Mouse (Mus musculus): ENCODE results near the gene Zkscan1. TPM values are rescaled to one million over a fixed set of nuclear protein-coding genes. Genes with fewer than 3 reads are reported as not detected.

Gene Zkscan1
- total RNA-seq, 2 experiments from 2014 or later, result 10.0 to 11.1 TPM

GRCm38 (mm10) chr5:138116255-138117198 is 31.6 kb downstream of the Zkscan1 start, which contains the start of gene Zscan21:
Zscan21 (plus strand) TSS chr5:138116903.
- peak; percentile 99 for ATAC-seq (replicated peaks; ENCODE audit: low FRiP score, poor library complexity, severe bottlenecking)

- peak; percentile 26 for ATAC-seq (replicated peaks; ENCODE audit: low FRiP score, poor library complexity, severe bottlenecking)
These were observed 32.5 kb downstream of the Zkscan1 start for GRCm38 (mm10) chr5:138117199-138118015.

- no peak for ATAC-seq (replicated peaks; ENCODE audit: low FRiP score, poor library complexity, severe bottlenecking)
These were observed 33.2 kb downstream of the Zkscan1 start for GRCm38 (mm10) chr5:138118041-138118440.

- ATAC-seq (replicated peaks; ENCODE audit: low FRiP score, poor library complexity, severe bottlenecking), result no peak
These were observed 47.7 kb downstream of the Zkscan1 start for GRCm38 (mm10) chr5:138132425-138133064.

- no peak for ATAC-seq (replicated peaks; ENCODE audit: low FRiP score, poor library complexity, severe bottlenecking)
These were observed 52.4 kb downstream of the Zkscan1 start for GRCm38 (mm10) chr5:138137257-138137656.

- ATAC-seq (replicated peaks; ENCODE audit: low FRiP score, poor library complexity, severe bottlenecking), result peak; percentile 87
These were observed 53.2 kb downstream of the Zkscan1 start for GRCm38 (mm10) chr5:138137935-138138549.

- ATAC-seq (replicated peaks; ENCODE audit: low FRiP score, poor library complexity, severe bottlenecking), result no peak
These were observed 53.7 kb downstream of the Zkscan1 start for GRCm38 (mm10) chr5:138138585-138138984.

GRCm38 (mm10) chr5:138154390-138154789 is 69.5 kb downstream of the Zkscan1 start:
- ATAC-seq (replicated peaks; ENCODE audit: low FRiP score, poor library complexity, severe bottlenecking), result no peak

- ATAC-seq (replicated peaks; ENCODE audit: low FRiP score, poor library complexity, severe bottlenecking), result peak; percentile 96
These were observed 70.6 kb downstream of the Zkscan1 start, which contains the start of gene Zfp113 for GRCm38 (mm10) chr5:138155443-138155976. Zfp113 (minus strand) TSS chr5:138155744.

Other genes starting within 250 kb of the Zkscan1 start
- gene Pilra, start 248.8 kb upstream of the Zkscan1 start, total RNA-seq (2015; ENCODE audit: low replicate concordance), result 18.0 and 45.2 TPM in 2 replicates
- gene Pilra, start 248.8 kb upstream of the Zkscan1 start, total RNA-seq (2017; ENCODE audit: low replicate concordance), result 13.0 and 21.6 TPM in 2 replicates
- gene Pilrb1, start 227.0 kb upstream of the Zkscan1 start, total RNA-seq (2015; ENCODE audit: low replicate concordance), result 33.9 and 54.4 TPM in 2 replicates
- gene Pilrb1, start 227.0 kb upstream of the Zkscan1 start, total RNA-seq (2017; ENCODE audit: low replicate concordance), result 17.3 and 18.4 TPM in 2 replicates
- gene Pilrb2, start 213.3 kb upstream of the Zkscan1 start, total RNA-seq (2015; ENCODE audit: low replicate concordance), result 45.1 and 49.0 TPM in 2 replicates
- 12.4 and 30.1 TPM in 2 replicates for gene Pilrb2, start 213.3 kb upstream of the Zkscan1 start, total RNA-seq (2017; ENCODE audit: low replicate concordance)
- not detected in 2 replicates for gene Cyp3a13, start 163.5 kb upstream of the Zkscan1 start, total RNA-seq (2015; ENCODE audit: low replicate concordance)
- gene Cyp3a13, start 163.5 kb upstream of the Zkscan1 start, total RNA-seq (2017; ENCODE audit: low replicate concordance), result 0.09 TPM in 1 of 2 replicates, not detected in the other
- not detected in 2 replicates for gene Gjc3, start 122.0 kb upstream of the Zkscan1 start, total RNA-seq (2015; ENCODE audit: low replicate concordance)
- not detected in 2 replicates for gene Gjc3, start 122.0 kb upstream of the Zkscan1 start, total RNA-seq (2017; ENCODE audit: low replicate concordance)
- not detected in 2 replicates for gene Azgp1, start 103.6 kb upstream of the Zkscan1 start, total RNA-seq (2015; ENCODE audit: low replicate concordance)
- gene Azgp1, start 103.6 kb upstream of the Zkscan1 start, total RNA-seq (2017; ENCODE audit: low replicate concordance), result not detected in 2 replicates
- not detected in 2 replicates for gene Smok3a, start 63.8 kb upstream of the Zkscan1 start, total RNA-seq (2015; ENCODE audit: low replicate concordance)
- 0.09 TPM in 1 of 2 replicates, not detected in the other for gene Smok3a, start 63.8 kb upstream of the Zkscan1 start, total RNA-seq (2017; ENCODE audit: low replicate concordance)
- gene Smok3b, start 63.7 kb upstream of the Zkscan1 start, total RNA-seq (2015; ENCODE audit: low replicate concordance), result not detected in 2 replicates
- not detected in 2 replicates for gene Smok3b, start 63.7 kb upstream of the Zkscan1 start, total RNA-seq (2017; ENCODE audit: low replicate concordance)
- gene Smok3c, start 31.9 kb upstream of the Zkscan1 start, total RNA-seq (2015; ENCODE audit: low replicate concordance), result not detected in 2 replicates
- gene Smok3c, start 31.9 kb upstream of the Zkscan1 start, total RNA-seq (2017; ENCODE audit: low replicate concordance), result not detected in 2 replicates
- gene Zscan21, start 31.8 kb downstream of the Zkscan1 start, total RNA-seq (2015; ENCODE audit: low replicate concordance), result 3.8 and 9.2 TPM in 2 replicates
- 6.8 and 13.2 TPM in 2 replicates for gene Zscan21, start 31.8 kb downstream of the Zkscan1 start, total RNA-seq (2017; ENCODE audit: low replicate concordance)
- 0.77 TPM in 1 of 2 replicates, not detected in the other for gene Zfp113, start 70.7 kb downstream of the Zkscan1 start, total RNA-seq (2015; ENCODE audit: low replicate concordance)
- 2.6 and 5.4 TPM in 2 replicates for gene Zfp113, start 70.7 kb downstream of the Zkscan1 start, total RNA-seq (2017; ENCODE audit: low replicate concordance)
- 23.0 and 62.8 TPM in 2 replicates for gene Cops6, start 76.0 kb downstream of the Zkscan1 start, total RNA-seq (2015; ENCODE audit: low replicate concordance)
- gene Cops6, start 76.0 kb downstream of the Zkscan1 start, total RNA-seq (2017; ENCODE audit: low replicate concordance), result 17.0 and 19.7 TPM in 2 replicates
- gene Ap4m1, start 86.9 kb downstream of the Zkscan1 start, total RNA-seq (2015; ENCODE audit: low replicate concordance), result 4.8 and 5.6 TPM in 2 replicates
- 7.9 and 12.5 TPM in 2 replicates for gene Ap4m1, start 86.9 kb downstream of the Zkscan1 start, total RNA-seq (2017; ENCODE audit: low replicate concordance)
- 78.0 and 100 TPM in 2 replicates for gene Mcm7, start 87.3 kb downstream of the Zkscan1 start, total RNA-seq (2015; ENCODE audit: low replicate concordance)
- gene Mcm7, start 87.3 kb downstream of the Zkscan1 start, total RNA-seq (2017; ENCODE audit: low replicate concordance), result 155 and 180 TPM in 2 replicates
- gene Taf6, start 102.4 kb downstream of the Zkscan1 start, total RNA-seq (2015; ENCODE audit: low replicate concordance), result 10.6 and 16.9 TPM in 2 replicates
- gene Taf6, start 102.4 kb downstream of the Zkscan1 start, total RNA-seq (2017; ENCODE audit: low replicate concordance), result 10.9 and 11.5 TPM in 2 replicates
- gene Cnpy4, start 102.4 kb downstream of the Zkscan1 start, total RNA-seq (2015; ENCODE audit: low replicate concordance), result 7.3 and 12.1 TPM in 2 replicates
- gene Cnpy4, start 102.4 kb downstream of the Zkscan1 start, total RNA-seq (2017; ENCODE audit: low replicate concordance), result 6.3 and 13.1 TPM in 2 replicates
- gene Mblac1, start 109.2 kb downstream of the Zkscan1 start, total RNA-seq (2015; ENCODE audit: low replicate concordance), result 1.0 TPM in 1 of 2 replicates, not detected in the other
- gene Mblac1, start 109.2 kb downstream of the Zkscan1 start, total RNA-seq (2017; ENCODE audit: low replicate concordance), result 2.2 and 2.5 TPM in 2 replicates
- not detected in 2 replicates for gene Nxpe5, start 140.8 kb downstream of the Zkscan1 start, total RNA-seq (2015; ENCODE audit: low replicate concordance)
- not detected in 2 replicates for gene Nxpe5, start 140.8 kb downstream of the Zkscan1 start, total RNA-seq (2017; ENCODE audit: low replicate concordance)
- 34.5 and 63.6 TPM in 2 replicates for gene Lamtor4, start 170.4 kb downstream of the Zkscan1 start, total RNA-seq (2015; ENCODE audit: low replicate concordance)
- 11.3 and 13.1 TPM in 2 replicates for gene Lamtor4, start 170.4 kb downstream of the Zkscan1 start, total RNA-seq (2017; ENCODE audit: low replicate concordance)
- gene BC037034, start 178.9 kb downstream of the Zkscan1 start, total RNA-seq (2015; ENCODE audit: low replicate concordance), result 9.0 and 16.9 TPM in 2 replicates
- 10.5 and 20.8 TPM in 2 replicates for gene BC037034, start 178.9 kb downstream of the Zkscan1 start, total RNA-seq (2017; ENCODE audit: low replicate concordance)
- not detected in 2 replicates for gene Gal3st4, start 187.8 kb downstream of the Zkscan1 start, total RNA-seq (2015; ENCODE audit: low replicate concordance)
- gene Gal3st4, start 187.8 kb downstream of the Zkscan1 start, total RNA-seq (2017; ENCODE audit: low replicate concordance), result not detected in 2 replicates
- gene Gm43720, start 194.9 kb downstream of the Zkscan1 start, total RNA-seq (2015; ENCODE audit: low replicate concordance), result 0.21 TPM in 1 of 2 replicates, not detected in the other
- gene Gm43720, start 194.9 kb downstream of the Zkscan1 start, total RNA-seq (2017; ENCODE audit: low replicate concordance), result not detected in 2 replicates
- gene Gpc2, start 194.9 kb downstream of the Zkscan1 start, total RNA-seq (2015; ENCODE audit: low replicate concordance), result 2.9 TPM in 1 of 2 replicates, not detected in the other
- 1.7 TPM in 1 of 2 replicates, not detected in the other for gene Gpc2, start 194.9 kb downstream of the Zkscan1 start, total RNA-seq (2017; ENCODE audit: low replicate concordance)
- 9.0 and 25.7 TPM in 2 replicates for gene Stag3, start 195.2 kb downstream of the Zkscan1 start, total RNA-seq (2015; ENCODE audit: low replicate concordance)
- gene Stag3, start 195.2 kb downstream of the Zkscan1 start, total RNA-seq (2017; ENCODE audit: low replicate concordance), result 5.6 and 10.9 TPM in 2 replicates

All from erythroblast, adult 5-6 weeks (primary cell).